Mouse (Mus musculus): ENCODE data around the gene Krt6b. TPM values are rescaled to one million over a fixed set of nuclear protein-coding genes. Genes with fewer than 3 reads are reported as not detected.

Gene Krt6b
- not detected in 2 replicates for polyA plus RNA-seq (2015; fragmentation: Nextera tagmentation; extraction: Ambion mirVana)

- H3K9ac ChIP-seq = no peak within 1 kb of the TSS
- 86% methylated on average over 2 of the region's 2 CpGs for WGBS
- no peaks in the 10 kb centered on the region for H3K4me1 ChIP-seq (replicated peaks)
- H3K4me2 ChIP-seq = no peak within 1 kb of the TSS
- no peak within 1 kb of the TSS for H3K4me3 ChIP-seq
- H3K36me3 ChIP-seq = no peaks in the 10 kb centered on the region
- no peak for ATAC-seq (ENCODE audit: low read depth)
- H3K27me3 ChIP-seq = no peaks in the 10 kb centered on the region
- no peaks in the 10 kb centered on the region for H3K9me3 ChIP-seq
- no peak within 1 kb of the TSS for H3K27ac ChIP-seq (replicated peaks)
Measured at GRCm38 (mm10) chr15:101680187-101680586, at the start of gene Krt6b. Krt6b (minus strand) TSS chr15:101680287.

GRCm38 (mm10) chr15:101724686-101725085, 44.6 kb upstream of the Krt6b start:
- no peaks in the 10 kb centered on the region for H3K4me1 ChIP-seq (replicated peaks)
- H3K27me3 ChIP-seq = no peaks in the 10 kb centered on the region
- no peak for ATAC-seq (ENCODE audit: low read depth)
- H3K9ac ChIP-seq = no peak overlapping the region
- no peak overlapping the region for H3K4me2 ChIP-seq
- no peak overlapping the region for H3K4me3 ChIP-seq
- no peak overlapping the region for H3K27ac ChIP-seq (replicated peaks)
- WGBS = 75% methylated on average over 5 of the region's 5 CpGs
- H3K36me3 ChIP-seq = no peaks in the 10 kb centered on the region
- no peaks in the 10 kb centered on the region for H3K9me3 ChIP-seq

DNA sequence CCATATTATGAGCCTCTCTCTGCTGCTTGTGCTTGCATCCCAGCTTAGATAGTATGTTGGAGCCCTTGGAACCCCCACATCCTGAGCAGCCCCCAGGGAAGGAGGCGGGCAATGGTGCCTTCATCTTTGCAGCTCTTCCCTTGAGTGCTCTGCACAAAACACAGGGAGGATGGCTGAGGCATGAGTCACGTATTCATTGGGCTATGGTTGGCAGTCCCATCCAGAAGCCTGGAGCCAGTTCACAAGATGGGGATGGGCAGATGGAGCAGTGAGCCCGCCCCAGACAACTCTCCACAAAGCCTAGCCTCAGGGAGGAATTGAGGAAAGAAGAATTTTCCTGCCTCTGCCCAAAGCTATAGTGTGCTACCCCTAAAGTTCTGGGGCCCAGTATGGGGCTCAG, 35.7 kb upstream of the Krt6b start:
- no peak overlapping the region for H3K27ac ChIP-seq (replicated peaks)
- H3K9me3 ChIP-seq = no peaks in the 10 kb centered on the region
- 83% methylated on average over 3 of the region's 3 CpGs for WGBS
- H3K4me1 ChIP-seq (replicated peaks) = no peaks in the 10 kb centered on the region
- no peaks in the 10 kb centered on the region for H3K27me3 ChIP-seq
- no peak overlapping the region for H3K4me2 ChIP-seq
- no peaks in the 10 kb centered on the region for H3K36me3 ChIP-seq
- ATAC-seq (ENCODE audit: low read depth) = no peak
- H3K9ac ChIP-seq = no peak overlapping the region
- H3K4me3 ChIP-seq = no peak overlapping the region

GRCm38 (mm10) chr15:101714356-101714755, 34.3 kb upstream of the Krt6b start:
- H3K36me3 ChIP-seq = no peaks in the 10 kb centered on the region
- ATAC-seq (ENCODE audit: low read depth) = no peak
- H3K4me1 ChIP-seq (replicated peaks) = no peaks in the 10 kb centered on the region
- no peak overlapping the region for H3K9ac ChIP-seq
- no peak overlapping the region for H3K4me2 ChIP-seq
- H3K27ac ChIP-seq (replicated peaks) = no peak overlapping the region
- WGBS = 92% methylated on average over 5 of the region's 5 CpGs
- no peaks in the 10 kb centered on the region for H3K27me3 ChIP-seq
- H3K9me3 ChIP-seq = no peaks in the 10 kb centered on the region
- no peak overlapping the region for H3K4me3 ChIP-seq

DNA sequence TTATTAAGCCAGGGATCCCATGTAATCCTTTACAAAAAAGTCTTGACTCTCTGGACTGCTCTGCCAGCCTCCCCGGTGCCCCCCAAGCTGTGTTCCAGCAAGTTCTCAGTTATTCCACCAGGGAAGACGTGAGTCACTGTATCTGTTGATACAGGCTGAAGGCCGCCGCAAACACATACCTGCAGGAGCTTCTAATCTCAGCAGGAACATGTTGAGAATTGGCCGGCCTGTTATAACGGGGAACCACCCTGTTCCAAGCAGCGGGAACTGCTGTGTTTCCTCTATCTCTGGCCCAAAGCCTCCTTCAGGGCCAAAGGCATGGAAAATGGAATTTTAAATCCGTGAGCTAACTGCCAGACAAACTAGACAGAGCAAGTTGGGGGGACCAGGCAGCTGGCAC, 33.6 kb upstream of the Krt6b start:
- no peaks in the 10 kb centered on the region for H3K4me1 ChIP-seq (replicated peaks)
- no peaks in the 10 kb centered on the region for H3K27me3 ChIP-seq
- H3K4me3 ChIP-seq = no peak overlapping the region
- H3K27ac ChIP-seq (replicated peaks) = no peak overlapping the region
- H3K36me3 ChIP-seq = no peaks in the 10 kb centered on the region
- WGBS = 80% methylated on average over 8 of the region's 8 CpGs
- no peak overlapping the region for H3K9ac ChIP-seq
- no peak for ATAC-seq (ENCODE audit: low read depth)
- H3K9me3 ChIP-seq = no peaks in the 10 kb centered on the region
- H3K4me2 ChIP-seq = no peak overlapping the region

DNA sequence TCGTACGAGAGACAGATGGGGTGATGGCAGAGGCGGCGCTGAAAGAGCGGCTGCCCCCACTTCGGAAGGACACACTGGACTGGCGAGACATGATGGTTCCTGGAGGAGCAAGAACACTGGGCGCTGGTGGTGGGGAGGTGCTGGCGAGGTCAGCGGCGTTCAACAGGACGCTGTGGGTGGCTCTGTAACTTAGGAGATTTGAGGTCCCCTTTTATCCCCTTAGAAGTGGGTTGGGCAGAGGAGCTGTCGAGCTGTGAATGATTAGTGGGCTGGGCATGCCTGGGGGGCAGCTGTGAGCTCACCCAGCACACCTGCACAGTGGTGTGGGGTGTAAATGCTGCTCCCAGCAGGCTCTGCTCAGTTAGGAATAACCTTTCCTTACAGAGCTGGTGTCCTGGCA, 32.6 kb upstream of the Krt6b start, which contains the start of gene Krt5:
Krt5 (minus strand) TSS at position 179 of the 400 bp plus-strand sequence.
- no peaks in the 10 kb centered on the region for H3K9me3 ChIP-seq
- no peak within 1 kb of the TSS for H3K27ac ChIP-seq (replicated peaks)
- no peaks in the 10 kb centered on the region for H3K27me3 ChIP-seq
- no peak within 1 kb of the TSS for H3K4me2 ChIP-seq
- no peaks in the 10 kb centered on the region for H3K4me1 ChIP-seq (replicated peaks)
- no peak within 1 kb of the TSS for H3K9ac ChIP-seq
- WGBS = 76% methylated on average over 13 of the region's 13 CpGs
- no peak for ATAC-seq (ENCODE audit: low read depth)
- H3K36me3 ChIP-seq = no peaks in the 10 kb centered on the region
- H3K4me3 ChIP-seq = no peak within 1 kb of the TSS

- no peaks in the 10 kb centered on the region for H3K4me1 ChIP-seq (replicated peaks)
- no peaks in the 10 kb centered on the region for H3K36me3 ChIP-seq
- ATAC-seq (ENCODE audit: low read depth) = no peak
- no peaks in the 10 kb centered on the region; the same call in 1 of the 2 replicates for H3K27me3 ChIP-seq
- no peaks in the 10 kb centered on the region for H3K9me3 ChIP-seq
- H3K4me2 ChIP-seq = no peak overlapping the region
- H3K4me3 ChIP-seq = no peak overlapping the region
- 72% methylated on average over 11 of the region's 11 CpGs for WGBS
- H3K9ac ChIP-seq = no peak overlapping the region
- no peak overlapping the region for H3K27ac ChIP-seq (replicated peaks)
Measured at GRCm38 (mm10) chr15:101708683-101709082, 28.6 kb upstream of the Krt6b start.

- WGBS = 89% methylated on average over 9 of the region's 9 CpGs
- H3K9me3 ChIP-seq = no peaks in the 10 kb centered on the region
- no peak overlapping the region for H3K4me2 ChIP-seq
- no peaks in the 10 kb centered on the region for H3K36me3 ChIP-seq
- H3K27ac ChIP-seq (replicated peaks) = no peak overlapping the region
- no peak for ATAC-seq (ENCODE audit: low read depth)
- H3K27me3 ChIP-seq = no peaks in the 10 kb centered on the region; the same call in 1 of the 2 replicates
- no peaks in the 10 kb centered on the region for H3K4me1 ChIP-seq (replicated peaks)
- no peak overlapping the region for H3K4me3 ChIP-seq
- H3K9ac ChIP-seq = no peak overlapping the region
Measured at GRCm38 (mm10) chr15:101707454-101707853, 27.4 kb upstream of the Krt6b start.

GRCm38 (mm10) chr15:101704066-101704465, 24.0 kb upstream of the Krt6b start:
- Histone ChIP-seq H3K9ac (no peak overlapping the region), H3K4me1 (replicated peaks) (no peaks in the 10 kb centered on the region), H3K4me2 (no peak overlapping the region), H3K27ac (replicated peaks) (no peak overlapping the region), H3K36me3 (no peaks in the 10 kb centered on the region), H3K9me3 (no peaks in the 10 kb centered on the region), H3K4me3 (no peak overlapping the region), H3K27me3 (no peaks in the 10 kb centered on the region; the same call in 1 of the 2 replicates)
- no peak for ATAC-seq (ENCODE audit: low read depth)
- WGBS = 73% methylated on average over 4 of the region's 4 CpGs

- Histone ChIP-seq H3K27ac (replicated peaks) (no peak overlapping the region), H3K27me3 (no peaks in the 10 kb centered on the region), H3K9me3 (no peaks in the 10 kb centered on the region), H3K4me2 (no peak overlapping the region), H3K4me3 (no peak overlapping the region), H3K36me3 (no peaks in the 10 kb centered on the region), H3K4me1 (replicated peaks) (no peaks in the 10 kb centered on the region), H3K9ac (no peak overlapping the region)
- ATAC-seq (ENCODE audit: low read depth) = no peak
- WGBS = 4% methylated on average over 2 of the region's 2 CpGs
Measured at GRCm38 (mm10) chr15:101702380-101702779, 22.3 kb upstream of the Krt6b start.

GRCm38 (mm10) chr15:101699866-101700265, 19.8 kb upstream of the Krt6b start:
- Histone ChIP-seq H3K27ac (replicated peaks) (no peak overlapping the region), H3K27me3 (no peaks in the 10 kb centered on the region), H3K9me3 (no peaks in the 10 kb centered on the region), H3K36me3 (no peaks in the 10 kb centered on the region), H3K4me2 (no peak overlapping the region), H3K4me3 (no peak overlapping the region), H3K4me1 (replicated peaks) (no peaks in the 10 kb centered on the region), H3K9ac (no peak overlapping the region)
- ATAC-seq (ENCODE audit: low read depth) = no peak
- 87% methylated on average over 8 of the region's 8 CpGs for WGBS

DNA sequence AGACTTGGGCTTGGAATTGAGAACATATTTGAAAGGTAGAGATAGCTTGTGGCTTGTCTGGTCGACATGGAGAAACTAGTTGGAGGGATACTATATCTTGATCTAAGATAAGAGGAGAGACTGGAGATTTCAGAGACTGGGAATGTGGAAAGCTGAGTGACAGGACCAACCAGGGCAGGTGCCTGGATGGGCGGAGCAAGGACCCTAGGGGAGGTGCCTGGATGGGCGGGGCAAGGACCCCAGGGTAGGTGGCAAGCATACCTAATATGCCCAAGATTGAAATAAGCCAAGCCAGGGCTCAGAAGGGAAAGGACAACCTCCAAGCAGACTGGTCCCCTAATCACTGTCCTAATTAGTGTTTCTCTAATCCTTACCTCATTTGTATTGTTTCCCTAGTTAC, 19.1 kb upstream of the Krt6b start:
- 66% methylated on average over 3 of the region's 3 CpGs for WGBS
- no peak for ATAC-seq (ENCODE audit: low read depth)
- no peak overlapping the region for H3K4me2 ChIP-seq

GRCm38 (mm10) chr15:101697326-101698188, 17.5 kb upstream of the Krt6b start:
- H3K9ac ChIP-seq = no peak overlapping the region
- no peak overlapping the region for H3K4me3 ChIP-seq
- H3K27me3 ChIP-seq = no peaks in the 10 kb centered on the region
- no peaks in the 10 kb centered on the region for H3K9me3 ChIP-seq
- no peaks in the 10 kb centered on the region for H3K4me1 ChIP-seq (replicated peaks)
- no peak for ATAC-seq (ENCODE audit: low read depth)
- 79% methylated on average over 8 of the region's 8 CpGs for WGBS
- no peaks in the 10 kb centered on the region for H3K36me3 ChIP-seq
- no peak overlapping the region for H3K27ac ChIP-seq (replicated peaks)
- no peak overlapping the region for H3K4me2 ChIP-seq

More for the DNA sequence above, 19.1 kb upstream of the Krt6b start:
- Histone ChIP-seq H3K36me3 (no peaks in the 10 kb centered on the region), H3K4me1 (replicated peaks) (no peaks in the 10 kb centered on the region), H3K4me3 (no peak overlapping the region), H3K27ac (replicated peaks) (no peak overlapping the region), H3K9me3 (no peaks in the 10 kb centered on the region), H3K27me3 (no peaks in the 10 kb centered on the region), H3K9ac (no peak overlapping the region)

Measured in neural tube, embryonic 13.5 days (tissue).